Mouse (Mus musculus): ENCODE results near the gene Nnat. TPM values are rescaled to one million over a fixed set of nuclear protein-coding genes. Genes with fewer than 3 reads are reported as not detected.
"Not testable (repeated sequence)": the region's sequence is repeated elsewhere in the genome, so short reads cannot be mapped to it uniquely, and the experiment has no call there.

Gene Nnat
- polyA plus RNA-seq, 1 experiment from 2014 or later = 4,044 TPM

- 0 out of 2 replicates have a peak, but pooled peaks cover 2% of the 10 kb centered on the region for H3K27me3 ChIP-seq
- H3K9ac ChIP-seq (replicated peaks) = peak overlapping the region; percentile 94
- peaks cover 52% of the 10 kb centered on the region for H3K4me1 ChIP-seq
- no peaks in the 10 kb centered on the region for H3K9me3 ChIP-seq
- H3K4me3 ChIP-seq = peak overlapping the region; percentile 99
- H3K36me3 ChIP-seq = peaks cover 13% of the 10 kb centered on the region
- WGBS = 85% methylated on average over 11 of the region's 11 CpGs
- H3K27ac ChIP-seq (replicated peaks) = peak overlapping the region; percentile 91
- ATAC-seq (ENCODE audit: low FRiP score, low read depth) = no peak
- peak overlapping the region; percentile 80 for H3K4me2 ChIP-seq (replicated peaks)
These were observed 7.5 kb downstream of the Nnat start for GRCm38 (mm10) chr2:157567235-157567961.

- no peak for ATAC-seq (ENCODE audit: low FRiP score, low read depth)
- Histone ChIP-seq H3K9ac (replicated peaks) (no peak overlapping the region), H3K9me3 (no peaks in the 10 kb centered on the region), H3K4me1 (peaks cover 41% of the 10 kb centered on the region), H3K4me3 (no peak overlapping the region), H3K4me2 (replicated peaks) (no peak overlapping the region), H3K36me3 (peaks cover 2% of the 10 kb centered on the region; the same call in 1 of the 2 replicates), H3K27me3 (0 out of 2 replicates have a peak, but pooled peaks cover 7% of the 10 kb centered on the region), H3K27ac (replicated peaks) (no peak overlapping the region)
- WGBS = 26% methylated on average over 2 of the region's 2 CpGs
These were observed 9.0 kb downstream of the Nnat start for GRCm38 (mm10) chr2:157568881-157569280.

- H3K9me3 ChIP-seq = no peaks in the 10 kb centered on the region
- 75% methylated on average over 9 of the region's 9 CpGs for WGBS
- ATAC-seq (ENCODE audit: low FRiP score, low read depth) = no peak
- H3K4me1 ChIP-seq = peaks cover 31% of the 10 kb centered on the region
- H3K27ac ChIP-seq (replicated peaks) = no peak overlapping the region
- H3K9ac ChIP-seq (replicated peaks) = no peak overlapping the region
- H3K4me3 ChIP-seq = no peak overlapping the region
- no peak overlapping the region for H3K4me2 ChIP-seq (replicated peaks)
- H3K36me3 ChIP-seq = no peaks in the 10 kb centered on the region
- H3K27me3 ChIP-seq = 0 out of 2 replicates have a peak, but pooled peaks cover 7% of the 10 kb centered on the region
These were observed 10.1 kb downstream of the Nnat start for GRCm38 (mm10) chr2:157569796-157570485.

- no peaks in the 10 kb centered on the region for H3K9me3 ChIP-seq
- H3K27me3 ChIP-seq = 0 out of 2 replicates have a peak, but pooled peaks cover 7% of the 10 kb centered on the region
- no peak within 1 kb of the TSS for H3K4me3 ChIP-seq
- no peak within 1 kb of the TSS for H3K4me2 ChIP-seq (replicated peaks)
- H3K27ac ChIP-seq (replicated peaks) = no peak within 1 kb of the TSS
- no peaks in the 10 kb centered on the region for H3K36me3 ChIP-seq
- 10% methylated on average over 6 of the region's 6 CpGs for WGBS
- peaks cover 24% of the 10 kb centered on the region for H3K4me1 ChIP-seq
- no peak within 1 kb of the TSS for H3K9ac ChIP-seq (replicated peaks)
- ATAC-seq (ENCODE audit: low FRiP score, low read depth) = peak; percentile 58; the same call in 1 of the 2 replicates
These were observed 11.4 kb downstream of the Nnat start, which contains the start of gene Blcap for GRCm38 (mm10) chr2:157571224-157571832. TSS of gene Blcap (minus strand) at chr2:157571274.

- Histone ChIP-seq H3K9ac (replicated peaks) (no peak overlapping the region), H3K4me3 (no peak overlapping the region), H3K4me1 (peaks cover 14% of the 10 kb centered on the region), H3K27ac (replicated peaks) (no peak overlapping the region), H3K36me3 (no peaks in the 10 kb centered on the region), H3K9me3 (no peaks in the 10 kb centered on the region), H3K27me3 (0 out of 2 replicates have a peak, but pooled peaks cover 7% of the 10 kb centered on the region), H3K4me2 (replicated peaks) (no peak overlapping the region)
- 81% methylated on average over 2 of the region's 2 CpGs for WGBS
- no peak for ATAC-seq (ENCODE audit: low FRiP score, low read depth)
These were observed 12.9 kb downstream of the Nnat start for GRCm38 (mm10) chr2:157572786-157573185.

- H3K4me3 ChIP-seq; H3K9ac ChIP-seq (replicated peaks); ATAC-seq (ENCODE audit: low FRiP score, low read depth); H3K27me3 ChIP-seq; H3K4me2 ChIP-seq (replicated peaks); H3K9me3 ChIP-seq; H3K36me3 ChIP-seq; H3K4me1 ChIP-seq; H3K27ac ChIP-seq (replicated peaks): not testable (repeated sequence)
- WGBS = 9% methylated on average over 7 of the region's 7 CpGs
These were observed 25.5 kb downstream of the Nnat start for GRCm38 (mm10) chr2:157585351-157585750.

- H3K9me3 ChIP-seq = no peaks in the 10 kb centered on the region
- H3K4me2 ChIP-seq (replicated peaks) = peak overlapping the region; percentile 15; the same call in 1 of the 2 replicates
- no peak overlapping the region for H3K27ac ChIP-seq (replicated peaks)
- no peak overlapping the region for H3K9ac ChIP-seq (replicated peaks)
- 62% methylated on average over 22 of the region's 22 CpGs for whole genome bisulfite sequencing
- no peak for ATAC-seq (ENCODE audit: low FRiP score, low read depth)
- H3K4me3 ChIP-seq = no peak overlapping the region
- H3K27me3 ChIP-seq = no peaks in the 10 kb centered on the region; the same call in 1 of the 2 replicates
- no peaks in the 10 kb centered on the region for H3K36me3 ChIP-seq
- H3K4me1 ChIP-seq = no peaks in the 10 kb centered on the region
These were observed 37.1 kb downstream of the Nnat start for GRCm38 (mm10) chr2:157596876-157597566.

- H3K4me3 ChIP-seq = no peak overlapping the region
- no peak overlapping the region for H3K27ac ChIP-seq (replicated peaks)
- H3K4me2 ChIP-seq (replicated peaks) = no peak overlapping the region
- no peaks in the 10 kb centered on the region for H3K4me1 ChIP-seq
- no peaks in the 10 kb centered on the region for H3K9me3 ChIP-seq
- ATAC-seq (ENCODE audit: low FRiP score, low read depth) = no peak
- no peaks in the 10 kb centered on the region for H3K36me3 ChIP-seq
- peaks cover 20% of the 10 kb centered on the region for H3K27me3 ChIP-seq
- H3K9ac ChIP-seq (replicated peaks) = no peak overlapping the region
- 85% methylated on average over 6 of the region's 6 CpGs for WGBS
These were observed 41.6 kb downstream of the Nnat start for GRCm38 (mm10) chr2:157601435-157601839.

- Histone ChIP-seq H3K4me1 (peaks cover 12% of the 10 kb centered on the region; the same call in 1 of the 2 replicates), H3K9me3 (no peaks in the 10 kb centered on the region), H3K4me2 (replicated peaks) (no peak overlapping the region), H3K27ac (replicated peaks) (no peak overlapping the region), H3K27me3 (peaks cover 20% of the 10 kb centered on the region), H3K36me3 (no peaks in the 10 kb centered on the region), H3K9ac (replicated peaks) (no peak overlapping the region), H3K4me3 (no peak overlapping the region)
- 7% methylated on average over 18 of the region's 18 CpGs for WGBS
- ATAC-seq (ENCODE audit: low FRiP score, low read depth) = no peak
These were observed 45.3 kb downstream of the Nnat start for GRCm38 (mm10) chr2:157605025-157605675.

- Histone ChIP-seq H3K36me3 (no peaks in the 10 kb centered on the region), H3K4me1 (peaks cover 12% of the 10 kb centered on the region; the same call in 1 of the 2 replicates), H3K27ac (replicated peaks) (peak overlapping the region; percentile 46), H3K4me2 (replicated peaks) (no peak overlapping the region), H3K9ac (replicated peaks) (no peak overlapping the region; the same call in 1 of the 2 replicates), H3K9me3 (no peaks in the 10 kb centered on the region), H3K4me3 (no peak overlapping the region), H3K27me3 (peaks cover 30% of the 10 kb centered on the region)
- 0 out of 2 replicates have a peak, but pooled peaks have one; percentile 41 for ATAC-seq (ENCODE audit: low FRiP score, low read depth)
- 46% methylated on average over 9 of the region's 9 CpGs for WGBS
These were observed 47.8 kb downstream of the Nnat start for GRCm38 (mm10) chr2:157607542-157608236.
